Mouse (Mus musculus) heart, adult 11 months (tissue): ENCODE measurements at regions not wholly inside any gene's neighbourhood (a gene's known extent, or its start where the extent isn't known, plus 50 kb on each side); places are given as distances from the start of the nearest gene placed in this dataset.
A peak's percentile ranks its signal among the peaks of the same experiment; 100 is the strongest.

Source experiments
- DNase-seq: peaks from one replicate; pipeline ENCODE4 v3.0.0; 2022

DNA sequence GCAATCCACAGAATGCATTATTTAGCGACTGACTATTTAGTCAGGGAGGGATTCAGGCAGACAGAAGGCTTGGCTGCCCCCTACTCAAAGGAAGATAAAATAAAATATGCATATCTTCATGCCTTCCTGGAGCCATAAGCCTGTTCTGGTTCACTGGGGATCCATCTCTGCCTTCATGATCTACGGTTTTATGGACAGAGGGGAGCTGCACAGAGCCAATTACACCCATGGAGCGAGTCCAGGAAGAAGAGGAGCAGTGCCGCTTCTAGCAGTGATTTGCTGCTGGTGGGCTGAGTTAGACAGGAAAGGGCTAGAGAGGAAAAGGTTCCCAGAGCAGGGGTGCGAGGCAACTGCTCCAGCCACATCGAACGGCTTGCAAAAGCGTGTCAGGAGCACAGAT is 248.2 kb upstream of the Camk1g start:
- no peak for DNase-seq

DNA sequence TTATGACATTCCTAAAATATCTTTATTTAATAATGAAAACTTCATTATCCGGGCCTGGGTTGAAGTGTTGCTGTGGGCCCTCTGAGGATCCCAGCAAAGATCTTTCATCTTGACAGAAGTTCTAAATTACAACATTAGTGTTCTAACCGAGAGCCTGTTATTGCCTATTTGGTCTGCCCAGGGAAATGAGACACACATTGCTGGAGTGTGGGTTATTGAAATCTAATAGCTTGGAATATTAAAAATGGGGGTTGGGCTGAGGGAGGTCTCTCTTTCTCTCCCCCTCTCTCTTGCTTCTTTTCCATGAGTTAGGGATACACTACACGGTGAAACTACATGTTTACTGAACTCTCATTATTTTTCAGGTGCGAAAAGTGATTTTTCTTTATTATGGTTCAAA is 240.4 kb upstream of the Camk1g start:
- DNase-seq: no peak

DNA sequence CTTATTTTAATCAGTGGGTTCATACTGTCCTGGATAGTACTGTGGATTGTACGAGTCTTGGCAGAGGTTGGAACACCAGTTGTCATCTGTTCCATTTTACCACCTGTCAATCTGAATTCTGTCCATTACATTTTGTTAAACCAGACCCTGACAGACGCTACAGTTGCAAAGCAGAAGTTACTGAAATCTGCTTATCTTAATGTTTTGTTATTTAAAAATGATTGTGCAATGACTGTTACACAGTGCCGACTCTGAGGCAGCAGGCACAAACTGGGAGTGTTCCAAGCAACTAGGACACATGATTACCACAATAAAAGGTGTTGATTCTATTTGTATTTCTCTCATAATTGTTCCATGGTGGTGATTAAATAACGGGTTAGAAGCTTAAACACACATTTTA is 229.8 kb upstream of the Camk1g start:
- DNase-seq: no peak

DNA sequence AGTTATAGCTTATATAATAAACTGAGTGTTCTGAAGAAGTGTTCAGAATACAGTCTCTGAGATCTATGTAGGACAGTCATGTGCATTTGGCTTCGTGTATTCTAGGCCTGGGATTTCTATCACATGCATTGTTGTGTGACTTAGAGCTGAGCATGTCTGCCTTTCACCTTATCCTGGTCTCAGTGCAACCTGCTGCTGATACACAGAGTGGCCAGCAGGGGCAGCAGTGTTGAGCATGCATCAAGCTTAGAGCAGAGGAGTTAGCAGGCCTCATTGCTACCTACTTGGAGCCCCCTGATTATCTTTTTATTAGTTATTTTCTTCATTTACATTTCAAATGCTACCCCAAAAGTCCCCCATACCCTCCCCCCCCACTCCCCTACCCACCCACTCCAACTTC is 229.1 kb upstream of the Camk1g start:
- no peak for DNase-seq

DNA sequence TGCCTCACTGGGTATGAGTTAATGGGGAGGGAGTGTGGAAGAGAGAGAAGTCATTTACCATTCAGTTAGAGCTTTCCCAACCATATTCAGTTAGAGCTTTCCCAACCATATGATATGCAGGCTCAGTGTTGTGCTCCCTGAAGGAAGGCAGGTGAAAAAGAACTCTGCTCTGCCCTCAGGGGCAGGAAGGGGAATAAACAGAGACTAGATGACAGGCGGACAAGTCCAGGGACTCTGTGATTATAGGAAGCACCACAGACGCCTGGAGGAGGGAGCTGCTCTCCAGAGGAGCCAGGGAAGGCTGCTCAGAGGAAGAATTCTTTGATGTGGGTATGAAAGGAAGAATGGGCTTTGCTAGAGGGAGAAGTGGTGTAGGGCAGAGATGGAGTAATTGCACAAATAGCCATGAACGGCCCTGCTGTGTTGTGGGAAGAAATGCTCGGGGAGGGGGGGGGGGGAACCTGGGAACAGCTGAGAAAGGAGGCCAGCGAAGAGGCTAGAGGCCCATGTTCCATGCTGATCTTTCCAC is 220.3 kb upstream of the Camk1g start:
- peak; percentile 16 for DNase-seq

DNA sequence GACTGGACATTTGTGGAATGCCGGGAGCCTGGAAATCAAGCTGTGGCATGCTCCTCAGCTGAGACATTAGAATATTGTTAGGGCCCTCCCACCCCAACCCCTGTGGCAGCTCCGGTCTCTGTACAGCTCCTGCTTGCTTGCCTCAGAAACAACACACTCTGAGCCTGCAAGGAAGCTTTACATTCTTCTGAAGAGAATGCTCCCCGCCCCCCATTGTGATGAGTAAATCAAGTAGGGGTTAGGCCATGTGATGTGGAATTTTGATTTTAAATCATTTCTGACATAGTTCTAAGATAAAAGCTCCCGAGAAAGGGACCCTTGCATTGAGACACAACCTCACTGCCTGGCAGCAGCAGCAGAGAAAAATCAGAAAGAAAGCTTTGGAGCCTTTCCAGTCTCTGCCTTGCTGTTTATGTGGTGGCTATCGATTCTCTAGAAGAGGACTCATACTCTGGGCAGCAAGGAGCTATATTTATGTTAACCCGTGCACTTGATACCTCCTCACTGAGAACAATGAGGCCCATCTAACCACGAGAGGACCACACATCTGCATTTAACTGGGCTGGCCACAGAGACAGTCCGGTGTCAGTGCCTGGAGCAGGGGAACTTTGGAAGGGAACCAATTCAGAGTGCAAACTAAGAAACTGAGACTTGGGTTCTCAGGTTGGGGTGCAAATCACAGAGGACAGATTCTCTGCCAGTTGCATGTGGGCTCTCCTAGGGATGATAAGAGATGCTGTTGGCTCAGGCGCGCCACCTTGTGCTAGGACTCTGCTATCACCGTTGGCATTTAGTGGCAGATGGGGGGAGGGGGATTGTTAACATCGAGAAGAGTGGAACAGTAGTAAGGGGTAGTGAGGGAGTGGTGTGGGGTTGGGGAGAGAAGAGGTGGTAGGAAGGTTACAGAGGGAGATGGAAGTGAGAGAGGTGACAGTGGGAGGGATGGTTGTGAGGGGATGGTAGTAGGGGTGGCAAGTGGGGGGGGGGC is 218.7 kb upstream of the Camk1g start:
- peak; percentile 92 for DNase-seq

DNA sequence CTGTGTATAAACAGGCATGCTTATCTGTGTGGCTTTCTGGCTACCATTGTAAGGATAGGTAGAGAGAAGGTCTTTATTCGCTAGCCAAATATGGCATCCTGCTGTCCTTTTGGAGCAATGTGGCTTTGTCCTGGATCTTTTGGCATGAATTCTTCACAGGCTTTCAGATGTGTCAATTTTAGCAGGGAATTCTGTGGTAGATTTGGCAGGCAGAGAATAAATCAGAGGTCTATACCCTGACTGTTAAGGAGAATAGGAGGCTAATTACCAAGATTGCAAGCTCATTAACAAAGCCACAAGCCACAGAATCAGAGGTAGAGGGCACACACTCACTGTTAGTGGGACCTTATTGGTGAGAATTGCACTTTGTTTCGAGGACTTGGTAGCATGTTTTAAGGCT is 217.2 kb upstream of the Camk1g start:
- no peak for DNase-seq

DNA sequence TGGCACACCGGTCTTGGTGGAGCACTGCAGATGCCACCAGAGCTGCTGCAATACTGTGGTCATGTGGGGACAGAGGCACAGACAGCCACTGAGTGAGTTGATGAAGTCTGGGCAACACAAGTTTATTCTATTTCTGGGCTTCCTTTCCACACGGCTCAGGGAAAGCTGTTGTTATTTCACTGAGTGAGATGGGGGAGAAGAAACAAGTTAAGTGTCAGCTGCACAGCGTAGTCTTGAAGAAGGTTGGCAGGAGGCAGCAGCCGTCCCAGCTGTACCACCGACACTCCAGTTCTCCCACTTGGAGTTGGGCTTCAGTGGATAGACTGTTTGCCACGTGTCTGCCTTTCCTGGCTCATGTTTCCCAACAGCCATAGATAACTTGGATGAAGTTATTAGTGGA is 216.8 kb upstream of the Camk1g start:
- DNase-seq: peak; percentile 90

DNA sequence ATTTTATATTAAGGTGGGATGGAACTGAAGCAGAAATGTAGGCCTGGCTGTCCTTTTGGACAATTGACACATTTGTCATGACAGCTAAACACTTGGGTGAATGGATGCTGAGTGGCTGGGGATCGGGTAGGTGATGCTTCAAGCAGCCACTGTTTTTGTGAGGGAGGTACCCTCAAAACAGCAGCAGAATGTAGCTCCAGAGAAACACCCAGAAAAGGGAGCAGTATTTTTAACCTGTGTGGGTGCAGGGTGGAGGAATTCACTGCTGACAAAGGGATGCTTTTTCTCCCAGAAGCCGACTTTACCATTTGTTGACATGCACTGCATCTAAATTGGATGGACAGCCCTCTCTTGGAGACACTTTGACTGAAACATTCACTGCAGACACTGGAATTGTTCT is 213.7 kb upstream of the Camk1g start:
- peak; percentile 21 for DNase-seq

DNA sequence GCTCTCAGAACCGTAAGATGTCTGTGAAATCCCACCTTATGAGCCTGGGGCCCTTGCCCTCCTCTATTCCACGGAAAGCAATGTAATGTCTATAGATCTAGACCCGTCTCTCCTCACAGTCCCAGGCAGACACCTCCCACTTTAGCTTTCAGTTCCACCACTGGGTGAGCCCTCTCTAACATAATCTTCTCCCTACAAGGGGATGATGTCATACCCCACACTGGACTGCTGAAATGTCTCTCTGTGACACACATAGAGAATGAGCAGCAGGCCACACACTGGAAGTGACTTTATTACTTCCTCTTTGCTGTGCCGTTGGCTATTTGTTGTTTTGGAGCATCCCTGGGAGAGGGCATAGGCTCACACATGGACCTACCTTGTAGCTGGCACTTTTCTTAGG is 210.3 kb upstream of the Camk1g start:
- peak; percentile 79 for DNase-seq

DNA sequence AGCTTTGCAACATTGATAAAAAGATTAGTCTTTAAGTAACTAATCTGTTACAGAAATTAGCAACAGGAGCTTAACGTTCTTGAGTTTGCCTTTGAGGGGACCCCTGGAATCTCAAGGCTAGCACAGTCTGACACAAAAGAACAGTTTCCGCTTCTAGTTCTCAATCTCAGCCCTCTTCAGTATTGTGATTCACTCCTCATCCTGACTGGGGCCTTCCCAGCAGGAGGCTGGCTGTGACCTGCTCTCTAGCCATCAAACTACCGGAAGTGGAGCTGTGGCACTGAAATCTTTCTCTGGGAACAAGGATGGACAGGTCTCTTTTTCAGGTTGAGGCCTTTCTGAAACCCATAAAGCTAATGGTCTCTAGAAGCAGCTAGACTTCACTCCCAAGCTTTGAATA is 209.6 kb upstream of the Camk1g start:
- peak; percentile 4 for DNase-seq

DNA sequence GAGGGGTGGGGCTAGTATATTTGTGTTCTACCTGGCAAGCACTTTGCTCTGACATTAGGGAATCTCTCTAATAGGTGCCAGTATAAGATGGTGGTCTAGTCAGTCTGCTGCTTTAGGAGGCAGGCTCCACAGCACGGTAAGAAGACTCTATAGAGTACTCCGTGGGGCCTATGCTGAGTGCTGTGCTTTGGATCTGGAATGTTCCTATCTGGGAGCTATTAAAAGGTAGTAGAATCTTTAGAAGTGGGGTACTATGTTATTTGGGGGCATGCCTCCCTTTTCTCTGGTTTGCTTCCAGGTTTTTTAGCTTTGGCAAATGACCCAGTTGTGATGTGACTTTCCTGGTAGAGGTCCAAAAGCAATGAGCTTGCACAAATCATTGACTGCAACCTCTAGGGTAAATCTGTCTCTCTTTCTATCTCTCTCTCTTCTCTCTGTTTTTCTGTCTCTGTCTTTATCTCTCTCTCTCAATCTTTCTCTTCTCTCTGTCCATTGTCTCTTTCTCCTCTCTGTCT is 208.6 kb upstream of the Camk1g start:
- peak; percentile 91 for DNase-seq

DNA sequence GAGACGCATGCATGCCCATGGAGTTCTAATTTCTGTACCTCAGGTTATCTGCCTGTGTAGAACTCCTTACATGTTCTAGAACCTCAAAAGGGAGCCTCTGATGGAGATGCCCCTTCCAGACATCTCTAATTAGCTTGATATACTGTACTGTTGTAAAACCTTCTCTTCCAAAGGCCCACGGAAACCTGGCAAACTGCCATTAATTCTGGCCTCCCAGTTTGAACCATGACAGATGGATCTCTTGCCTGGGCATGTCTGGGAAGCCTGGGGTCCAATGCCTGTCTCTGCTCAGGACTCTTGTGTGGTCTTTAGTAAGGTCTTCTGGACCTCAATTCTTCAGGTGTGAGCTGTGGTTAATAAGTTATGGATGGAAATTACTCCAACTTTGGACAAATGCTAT is 207.7 kb upstream of the Camk1g start:
- no peak for DNase-seq

DNA sequence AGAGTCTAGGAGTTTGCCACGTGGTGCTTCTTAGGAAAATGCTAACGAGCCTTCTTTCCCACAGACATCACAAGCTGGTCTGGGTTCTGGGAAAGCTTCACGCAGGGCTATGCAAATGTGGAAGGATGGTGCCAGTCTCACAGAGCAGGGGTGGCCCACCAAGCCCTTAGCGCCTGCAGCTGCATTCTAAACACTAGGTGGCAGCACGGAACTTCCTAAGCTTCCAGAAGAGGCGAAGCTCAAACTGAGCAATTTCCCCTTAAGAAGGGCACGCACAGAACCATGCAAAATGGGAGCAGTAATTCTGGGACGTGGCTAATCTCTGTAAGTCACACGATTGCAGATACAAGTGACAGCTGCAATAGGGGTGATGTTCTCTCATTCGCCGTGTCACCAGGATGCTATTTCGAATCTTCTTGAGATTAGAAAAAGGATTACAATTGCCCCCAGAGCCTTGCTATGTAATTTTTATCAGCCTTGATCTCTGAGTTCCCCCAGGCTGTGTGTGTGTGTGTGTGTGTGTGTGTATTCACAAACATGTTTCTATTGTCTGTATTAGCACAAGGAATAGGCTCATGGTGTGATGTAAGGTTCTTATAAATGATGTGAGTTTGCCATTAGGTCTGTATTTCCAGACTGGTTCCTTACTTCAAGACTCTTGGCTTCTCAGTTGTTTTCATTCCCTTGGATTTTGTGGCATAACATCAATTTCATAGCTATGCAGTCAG is 206.1 kb upstream of the Camk1g start:
- DNase-seq: peak; percentile 97

DNA sequence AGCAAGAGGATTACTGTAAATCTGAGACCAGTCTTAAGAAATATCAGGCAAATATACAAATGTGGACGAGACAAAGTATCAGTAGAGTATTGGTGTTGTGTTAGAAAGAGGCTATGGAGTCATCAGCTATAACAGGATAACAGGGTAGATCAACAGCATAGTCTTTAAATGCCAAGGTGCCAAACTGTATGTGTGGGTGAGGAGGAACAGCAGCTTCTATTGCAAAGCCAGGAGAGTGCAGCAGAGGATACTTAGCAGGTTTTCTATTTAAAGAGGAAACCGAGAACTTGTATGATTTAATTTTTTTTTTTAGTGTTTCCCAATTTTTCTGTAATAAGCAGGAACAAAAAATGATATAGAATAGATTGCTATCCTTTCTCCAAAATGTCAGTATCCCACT is 202.7 kb upstream of the Camk1g start:
- DNase-seq: peak; percentile 29

DNA sequence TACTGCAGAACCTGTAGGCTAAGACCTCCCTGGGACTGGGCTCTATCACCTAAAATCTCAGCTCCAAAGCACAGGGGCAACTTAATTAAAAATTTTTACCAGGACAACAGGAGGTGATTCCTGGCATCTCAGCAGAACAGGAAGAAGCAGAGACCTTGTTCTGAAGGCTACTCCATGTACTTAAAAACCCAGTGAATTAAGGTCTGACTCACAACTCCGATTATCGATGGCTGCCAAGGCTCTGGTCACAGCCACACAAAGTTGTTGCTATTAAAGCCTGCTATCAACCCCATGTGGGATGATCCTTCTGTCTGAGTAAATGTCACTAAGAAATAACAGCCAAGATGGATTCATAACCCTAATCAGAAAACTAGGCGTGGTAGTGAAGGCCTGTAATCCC is 202.3 kb upstream of the Camk1g start:
- peak; percentile 42 for DNase-seq

DNA sequence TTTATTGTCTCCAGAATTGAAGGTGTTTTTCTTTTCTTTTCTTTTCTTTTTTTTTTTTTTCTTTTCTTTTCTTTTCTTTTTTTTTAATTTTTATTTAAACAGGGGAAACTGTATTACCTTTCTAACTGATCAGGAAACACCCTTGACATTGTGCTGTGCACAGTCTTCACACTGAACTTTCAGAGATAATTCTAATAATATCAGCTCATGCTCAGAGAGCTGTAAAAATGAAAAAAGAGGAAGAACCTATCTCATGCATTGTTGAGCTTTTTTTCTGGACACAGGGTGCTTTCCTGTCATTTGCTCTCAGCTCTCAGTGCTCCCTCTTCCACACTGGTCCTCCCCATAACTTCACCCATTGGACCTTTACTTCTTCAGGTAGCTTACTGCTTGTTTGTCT is 201.0 kb upstream of the Camk1g start:
- DNase-seq: no peak

DNA sequence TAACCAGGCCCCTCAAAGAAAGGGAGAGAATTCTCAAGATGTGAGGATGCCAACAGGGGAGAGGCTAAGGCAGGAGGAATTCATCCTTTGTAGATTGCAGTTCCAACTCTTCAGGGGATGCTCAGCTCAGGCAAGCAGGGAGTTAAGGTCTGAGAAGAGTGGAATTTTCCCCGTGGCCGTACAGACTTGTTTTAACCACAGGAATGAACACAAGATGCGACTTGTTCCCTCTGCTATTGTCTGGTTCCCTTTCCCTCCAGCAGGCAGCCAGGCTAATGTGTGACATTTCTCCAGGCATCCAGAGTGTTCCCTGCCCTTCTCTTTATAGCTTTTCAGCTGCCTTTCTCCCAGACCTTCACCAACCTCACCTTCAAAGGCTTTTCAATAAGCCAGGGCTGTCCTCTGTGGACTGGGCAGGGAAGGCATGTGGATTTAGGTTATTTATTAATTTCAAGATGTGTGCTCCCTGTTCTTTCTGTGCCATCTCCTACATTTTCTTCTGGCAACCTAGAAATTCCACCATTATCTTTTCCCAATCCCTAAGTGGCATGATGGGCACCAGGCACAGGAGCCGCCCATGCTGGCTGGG is 198.6 kb upstream of the Camk1g start:
- peak; percentile 48 for DNase-seq

DNA sequence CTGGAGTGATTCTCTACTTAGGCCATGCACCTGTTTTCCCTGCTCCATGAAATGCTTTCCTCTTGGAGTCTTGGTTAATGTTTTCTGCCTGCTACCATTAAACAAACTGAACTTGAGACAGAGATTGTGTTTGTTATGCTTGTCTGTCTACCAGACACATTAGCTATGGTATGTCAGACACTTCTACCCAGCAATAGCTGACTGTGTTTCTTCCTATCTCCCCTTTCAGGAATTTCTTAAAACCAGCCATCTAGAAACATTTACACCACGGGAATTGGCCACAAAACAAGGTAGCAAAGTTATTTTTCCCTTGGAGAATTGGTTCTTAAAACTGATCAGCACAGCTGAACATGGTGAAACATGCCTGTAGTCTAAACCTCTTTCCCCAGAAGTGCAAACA is 197.1 kb upstream of the Camk1g start:
- DNase-seq: no peak

DNA sequence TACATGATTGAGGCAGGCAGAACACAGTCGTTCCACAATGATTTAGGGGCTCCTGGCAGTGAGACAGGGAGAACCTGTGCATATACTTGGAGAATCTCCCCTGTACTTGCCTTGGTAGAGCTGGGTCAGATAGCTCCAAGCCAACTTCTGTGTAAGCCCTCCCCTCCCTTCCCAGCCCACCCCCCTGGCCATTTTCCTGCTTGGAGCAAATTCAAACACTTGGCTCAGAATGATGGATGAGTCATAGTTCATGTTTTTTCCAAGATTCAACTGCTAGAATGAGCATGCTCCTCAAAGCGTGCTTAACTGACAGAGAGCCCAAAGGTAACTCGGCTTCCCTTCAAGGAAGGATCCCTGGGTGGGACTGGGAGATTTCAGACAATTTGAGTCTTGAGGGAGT is 194.1 kb upstream of the Camk1g start:
- peak; percentile 55 for DNase-seq

DNA sequence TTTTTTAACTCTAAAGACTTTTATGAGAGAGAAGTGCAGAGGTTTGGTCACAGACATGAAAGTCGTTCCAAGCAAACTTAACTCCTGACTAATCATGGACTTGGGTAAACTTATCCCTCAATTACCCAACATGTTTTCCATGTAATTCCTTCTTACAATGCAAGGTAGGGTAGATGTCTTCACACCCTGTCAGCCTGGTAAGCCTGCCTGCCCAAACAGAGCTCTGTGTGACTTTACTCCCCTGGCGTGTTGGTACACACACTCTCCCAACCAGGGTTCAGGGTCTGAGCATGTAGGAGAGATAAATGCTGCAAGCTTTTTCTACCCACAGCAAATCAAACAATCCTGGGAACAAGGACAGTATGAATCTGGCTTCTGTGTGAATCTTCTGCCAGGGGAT is 192.1 kb upstream of the Camk1g start:
- DNase-seq: peak; percentile 43

DNA sequence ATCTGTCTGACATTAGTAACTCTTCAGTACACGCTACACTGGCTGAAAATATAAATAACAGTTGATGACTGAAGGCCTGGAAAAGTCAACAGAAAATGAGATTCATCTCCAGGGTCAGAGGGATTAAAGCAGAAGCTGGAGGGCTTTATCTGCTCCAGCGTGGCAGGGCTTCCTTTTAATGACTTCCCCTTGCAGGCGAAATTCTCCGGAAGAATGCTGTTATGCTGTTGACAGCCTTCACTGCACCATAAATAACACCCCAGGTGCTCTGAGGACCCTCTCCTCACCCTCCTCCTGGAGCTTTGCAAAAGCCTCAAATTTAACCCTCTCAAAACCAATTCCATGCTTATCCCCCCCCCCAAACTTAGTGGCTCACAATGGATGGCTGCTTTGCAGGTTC is 188.0 kb upstream of the Camk1g start:
- DNase-seq: peak; percentile 36

DNA sequence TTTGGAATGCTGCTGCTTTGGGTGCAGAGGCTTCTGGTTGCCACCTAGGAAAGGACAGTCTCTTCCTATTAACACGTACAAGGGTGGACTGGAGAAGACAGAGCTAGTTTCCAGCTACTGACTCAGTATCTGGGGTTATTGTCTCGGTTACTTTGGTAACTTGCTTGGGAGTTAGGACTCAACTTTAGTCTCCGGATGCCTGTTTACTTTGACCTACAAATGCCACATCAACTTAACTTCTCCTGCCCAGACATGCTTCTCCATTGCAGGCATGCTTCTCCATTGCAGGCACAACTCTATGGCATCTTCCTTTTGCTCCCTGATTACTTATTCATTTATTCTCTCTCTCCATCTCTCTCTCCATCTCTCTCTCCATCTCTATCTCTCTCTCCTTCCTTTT is 184.6 kb upstream of the Camk1g start:
- DNase-seq: no peak
